Mouse (Mus musculus) ES-E14 (cell line): ENCODE measurements at regions not wholly inside any gene's neighbourhood (a gene's known extent, or its start where the extent isn't known, plus 50 kb on each side); places are given as distances from the start of the nearest gene placed in this dataset.

Source experiments
- ZC3H11A ChIP-seq: IDR thresholded peaks from 2 replicates; pipeline ENCODE4 v1.6.1; 2012; ENCODE audit warnings: low read depth, mild to moderate bottlenecking, inconsistent platforms, low read length, borderline replicate concordance
- ZNF384 ChIP-seq: IDR thresholded peaks from 2 replicates; pipeline ENCODE4 v1.6.1; 2012; ENCODE audit warnings: low read depth, low read length, inconsistent platforms

- TF ChIP-seq ZNF384 (no peak), ZC3H11A (no peak)
Observed at GRCm38 (mm10) chr17:9235141-9235571, 186.7 kb upstream of the Gm17728 start.
